Mouse (Mus musculus) adrenal gland, adult (tissue): ENCODE measurements around the gene Morn3.

ENCODE experiments used
- DNase-seq, 2 experiments: peaks; one replicate each; pipeline ENCODE4 v3.0.0; 2022 to 2023; ENCODE audit warnings: low spot score in 1 of 2; ENCODE audit not compliant: inconsistent age in 2 of 2

Gene Morn3

GRCm38 (mm10) chr5:123060706-123061401 lies 14.0 kb upstream of the Morn3 start:
- no peak for DNase-seq

- peak; percentile 46 to 79 for DNase-seq
Measured at GRCm38 (mm10) chr5:123059757-123060520, 13.1 kb upstream of the Morn3 start.

- DNase-seq: peak in 1 of 2 experiments; percentile 23
Measured at GRCm38 (mm10) chr5:123058251-123059102, 11.7 kb upstream of the Morn3 start.

- peak; percentile 100 for DNase-seq
Measured at GRCm38 (mm10) chr5:123057366-123058250, 10.8 kb upstream of the Morn3 start.

GRCm38 (mm10) chr5:123051736-123052135 lies 4.9 kb upstream of the Morn3 start:
- DNase-seq: no peak

GRCm38 (mm10) chr5:123050918-123051317 lies 4.1 kb upstream of the Morn3 start:
- DNase-seq: peak in 1 of 2 experiments; percentile 72

GRCm38 (mm10) chr5:123049271-123049670 lies 2.5 kb upstream of the Morn3 start:
- DNase-seq: peak; percentile 25 to 55

GRCm38 (mm10) chr5:123045561-123046295 lies 1.1 kb downstream of the Morn3 start:
- DNase-seq: peak; percentile 56 to 84

- peak in 1 of 2 experiments; percentile 63 for DNase-seq
Measured at GRCm38 (mm10) chr5:123043856-123044255, 3.0 kb downstream of the Morn3 start.

GRCm38 (mm10) chr5:123040796-123041195 lies 6.0 kb downstream of the Morn3 start:
- DNase-seq: no peak

- peak; percentile 85 to 95 for DNase-seq
Measured at GRCm38 (mm10) chr5:123039120-123039752, 7.6 kb downstream of the Morn3 start.

GRCm38 (mm10) chr5:123038115-123038514 lies 8.7 kb downstream of the Morn3 start:
- DNase-seq: no peak

- DNase-seq: no peak
Measured at GRCm38 (mm10) chr5:123035564-123035963, 11.3 kb downstream of the Morn3 start.

GRCm38 (mm10) chr5:123035089-123035488 lies 11.7 kb downstream of the Morn3 start:
- DNase-seq: no peak

GRCm38 (mm10) chr5:123033646-123034160 lies 13.1 kb downstream of the Morn3 start:
- DNase-seq: no peak

- no peak for DNase-seq
Measured at GRCm38 (mm10) chr5:123031312-123031711, 15.5 kb downstream of the Morn3 start.

GRCm38 (mm10) chr5:123029729-123030128 lies 17.1 kb downstream of the Morn3 start:
- DNase-seq: no peak

- DNase-seq: no peak
Measured at GRCm38 (mm10) chr5:123027436-123027835, 19.4 kb downstream of the Morn3 start.

- DNase-seq: no peak
Measured at GRCm38 (mm10) chr5:123026414-123026813, 20.4 kb downstream of the Morn3 start.
